Mouse (Mus musculus): ENCODE results near the gene Zbtb3.
"Not testable (repeated sequence)": the region's sequence is repeated elsewhere in the genome, so short reads cannot be mapped to it uniquely, and the experiment has no call there.

Zbtb3 gene

DNA sequence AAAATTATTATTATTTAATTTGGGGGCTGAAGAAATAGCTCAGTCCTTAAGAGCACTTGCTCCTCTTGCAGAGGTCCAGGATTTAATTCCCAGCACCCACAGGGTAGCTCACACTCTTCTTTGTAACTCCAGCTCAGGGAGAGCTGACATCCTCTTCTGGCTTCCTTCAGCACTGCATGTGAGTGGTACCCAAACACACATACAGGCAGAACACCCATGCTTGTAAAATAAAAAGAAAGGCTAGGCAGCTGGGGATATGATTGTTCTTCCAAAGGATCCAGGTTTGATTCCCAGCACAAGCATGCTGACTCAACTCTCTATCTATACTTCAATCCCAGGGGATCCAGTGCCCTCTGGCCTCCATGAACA is 3.4 kb upstream of the Zbtb3 start:
- intact Hi-C loops (cut with DNase I): no loop called here

DNA sequence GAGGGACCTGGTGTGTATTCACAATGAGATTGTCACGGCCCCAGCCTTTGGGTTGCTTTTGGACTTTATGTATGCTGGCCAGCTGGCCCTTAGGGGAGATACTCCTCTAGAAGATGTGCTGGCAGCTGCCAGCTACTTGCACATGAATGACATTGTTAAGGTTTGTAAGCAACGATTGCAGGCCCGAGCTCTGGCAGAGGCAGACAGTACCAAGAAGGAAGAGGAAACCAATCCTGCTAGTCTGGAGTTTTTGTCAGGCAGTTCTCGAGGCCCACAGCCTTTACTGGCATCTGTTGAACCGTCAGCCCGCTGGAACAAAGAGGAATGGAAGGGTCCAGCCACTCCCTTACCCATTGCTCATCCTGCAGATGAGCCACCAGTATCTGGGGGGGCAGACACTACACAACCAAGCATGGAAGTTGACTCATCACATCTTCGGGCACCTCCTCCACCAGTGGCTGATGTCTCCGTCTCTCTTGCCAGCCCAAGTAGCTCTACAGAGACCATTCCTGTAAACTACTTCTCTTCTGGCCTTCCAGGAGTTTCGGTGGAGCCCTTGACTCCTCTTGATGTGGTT is 937 bp downstream of the Zbtb3 start:
- intact Hi-C loops (cut with DNase I): no loop called here

DNA sequence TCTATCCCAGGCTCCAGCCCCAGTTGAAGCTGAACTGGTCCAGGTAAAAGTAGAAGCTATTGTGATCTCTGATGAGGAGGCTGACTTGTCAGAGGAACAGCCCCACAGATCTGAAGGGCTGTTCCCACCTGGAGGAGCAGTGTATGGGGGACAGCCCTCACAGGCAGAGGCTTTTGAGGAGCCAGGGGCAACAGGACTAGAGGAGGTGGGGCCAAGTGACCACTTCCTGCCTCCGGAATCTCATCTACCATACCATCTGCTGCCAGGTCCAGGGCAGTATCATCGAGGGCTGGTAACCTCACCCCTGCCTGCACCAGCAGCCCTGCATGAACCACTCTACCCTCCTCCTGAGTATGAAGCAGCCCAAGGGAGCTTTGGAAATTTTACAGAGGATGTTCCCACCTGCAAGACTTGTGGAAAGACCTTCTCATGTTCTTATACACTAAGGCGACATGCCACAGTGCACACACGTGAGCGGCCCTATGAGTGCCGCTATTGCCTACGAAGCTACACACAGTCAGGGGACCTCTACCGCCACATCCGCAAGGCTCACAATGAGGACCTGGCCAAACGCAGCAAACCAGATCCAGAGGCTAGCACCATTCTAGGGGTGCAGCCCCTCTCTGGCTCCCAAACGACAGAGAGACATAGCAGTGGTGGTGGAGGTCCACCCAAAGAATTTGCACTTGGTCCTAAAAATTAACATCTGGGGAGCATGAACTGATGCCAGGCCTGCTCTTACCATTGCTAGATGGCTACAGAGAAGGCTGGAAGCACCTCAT is 1.7 kb downstream of the Zbtb3 start:
- intact Hi-C loops (cut with DNase I): no loop called here

DNA sequence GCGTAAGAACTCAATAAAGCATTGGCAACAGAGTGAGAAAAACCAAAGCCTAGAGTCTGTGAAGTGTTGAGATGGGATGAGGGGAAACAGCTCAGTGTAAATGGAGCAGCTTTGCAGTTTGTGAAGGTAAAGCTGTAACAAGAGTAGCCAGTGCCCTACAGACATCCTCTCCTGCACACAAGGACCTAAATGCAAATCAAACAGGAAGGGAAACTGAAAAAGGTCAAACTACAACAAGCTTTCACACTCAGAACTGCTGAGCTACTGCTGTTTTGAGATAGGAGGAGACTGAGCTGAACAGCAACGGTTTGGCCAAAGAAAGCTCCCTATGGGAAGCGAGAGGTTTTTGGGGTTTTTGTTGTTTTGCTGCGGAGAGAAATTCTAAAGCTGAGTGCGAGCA is 4.5 kb downstream of the Zbtb3 start:
- intact Hi-C loops (cut with DNase I): no loop called here

DNA sequence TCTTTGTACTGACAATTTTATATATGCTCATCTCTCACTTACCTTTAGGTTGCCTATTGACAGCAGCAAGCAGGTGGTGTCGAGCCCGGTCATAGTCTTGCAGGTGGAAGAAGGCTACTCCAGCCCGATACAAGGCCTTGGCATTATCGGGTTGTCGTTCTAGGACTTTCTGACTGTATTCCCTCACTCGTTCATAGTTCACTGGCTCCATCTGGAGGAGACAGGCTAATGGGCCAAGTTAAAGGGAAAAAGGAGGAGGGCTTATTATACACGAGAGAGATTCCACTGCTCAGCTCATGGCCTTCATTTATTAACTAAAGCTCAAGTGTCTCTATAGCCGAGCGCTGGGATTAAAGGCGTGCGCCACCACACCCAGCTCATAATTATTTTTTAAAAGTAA is 13.5 kb downstream of the Zbtb3 start:
- intact Hi-C loops (cut with DNase I): loop anchor here (5.0 to 10.0 kb wide), 2 partner anchors 44 to 61 kb away; partner anchors contain the start of genes Nxf1, Tmem179b and Tmem223

DNA sequence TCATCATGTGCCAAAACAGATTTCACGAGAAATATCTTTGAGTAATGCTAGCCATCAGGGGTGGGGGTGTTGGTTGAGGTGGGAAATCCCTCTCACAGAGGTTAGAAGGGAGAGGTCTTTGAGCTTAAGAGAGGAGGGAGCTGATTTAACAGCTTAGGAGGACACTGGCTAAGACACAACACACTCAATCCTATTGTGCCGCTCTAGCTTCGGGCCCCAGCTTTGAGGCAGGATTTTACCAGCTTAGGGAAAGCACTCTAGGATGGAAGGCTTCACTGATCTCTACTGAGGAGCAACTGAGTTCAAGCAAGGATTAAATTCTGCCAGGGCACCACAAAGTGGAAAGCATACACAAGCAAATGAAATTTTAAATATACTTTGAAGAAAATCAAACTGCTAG is 14.6 kb downstream of the Zbtb3 start:
- intact Hi-C loops (cut with DNase I): loop anchor here (5.0 to 10.0 kb wide), 2 partner anchors 45 to 62 kb away; partner anchors contain the start of genes Nxf1, Tmem179b and Tmem223

DNA sequence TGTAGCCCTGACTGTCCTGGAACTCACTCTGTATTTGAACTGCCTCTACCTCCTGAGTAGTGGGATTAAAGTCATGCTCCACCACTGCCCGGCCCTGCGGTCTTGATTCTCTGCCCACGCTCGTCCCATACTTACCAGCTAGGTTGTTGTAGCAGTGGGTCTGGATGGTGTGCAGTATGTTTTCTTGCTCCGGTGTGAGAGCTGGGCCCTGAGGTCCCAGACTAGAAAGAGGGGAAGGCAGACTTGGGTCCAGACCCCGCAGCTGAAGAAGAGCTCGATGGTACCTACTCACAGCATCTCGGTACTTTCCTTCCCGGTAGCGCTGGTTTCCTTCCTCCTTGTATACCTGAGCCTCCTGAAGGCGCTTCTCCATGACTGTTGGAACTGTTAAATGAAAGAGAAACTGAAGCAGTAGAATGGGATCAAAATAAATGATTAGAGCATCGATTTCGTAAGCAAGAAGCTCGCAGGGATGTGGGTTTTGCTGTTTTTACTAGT is 16.0 kb downstream of the Zbtb3 start:
- intact Hi-C loops (cut with DNase I): loop anchor here (5.0 to 10.0 kb wide), 2 partner anchors 46 to 64 kb away; partner anchors contain the start of genes Nxf1, Tmem179b and Tmem223

DNA sequence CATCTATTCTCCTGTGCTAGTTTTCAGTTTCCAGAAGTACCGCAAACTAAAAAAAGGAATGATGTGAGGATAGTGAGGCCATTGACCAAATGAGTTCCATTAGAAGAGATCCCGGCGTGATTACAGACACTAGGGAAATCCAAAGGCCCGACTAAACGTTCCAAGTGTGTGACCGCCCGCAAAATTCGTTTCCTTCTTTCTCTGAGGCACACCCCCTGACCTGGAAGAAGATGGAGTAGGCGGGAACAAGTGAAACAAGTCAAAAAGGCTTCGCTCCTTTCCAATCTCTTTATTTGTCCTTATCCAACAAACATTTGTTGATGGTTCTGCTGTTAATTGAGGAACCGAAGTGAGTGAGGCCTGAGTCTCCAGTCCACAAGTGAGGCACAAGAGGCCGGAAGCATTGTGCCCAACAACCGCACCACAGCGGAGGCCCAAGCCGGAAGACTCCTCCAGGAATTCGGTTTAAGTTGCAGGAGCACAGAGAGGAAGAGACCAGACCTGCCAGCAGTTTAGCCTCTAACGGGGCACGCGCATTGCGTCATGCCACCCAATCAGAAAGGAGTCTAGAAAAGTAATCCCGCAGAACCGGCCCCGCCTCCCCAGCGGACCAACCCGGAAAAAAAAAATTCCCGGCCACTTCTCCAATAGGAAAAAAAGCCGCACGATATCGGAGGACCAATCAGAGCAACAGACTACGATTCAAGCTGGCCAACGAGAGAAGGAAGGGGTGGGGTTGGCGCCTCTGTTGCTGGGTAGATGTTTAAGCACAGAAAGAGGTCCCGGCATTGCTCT is 16.6 kb downstream of the Zbtb3 start, which contains the start of gene Ttc9c:
TSS of gene Ttc9c (minus strand) at position 533 of the 795 bp plus-strand sequence.
- intact Hi-C loops (cut with DNase I): loop anchor here (5.0 to 10.0 kb wide), 2 partner anchors 47 to 64 kb away; partner anchors contain the start of genes Nxf1, Tmem179b and Tmem223

DNA sequence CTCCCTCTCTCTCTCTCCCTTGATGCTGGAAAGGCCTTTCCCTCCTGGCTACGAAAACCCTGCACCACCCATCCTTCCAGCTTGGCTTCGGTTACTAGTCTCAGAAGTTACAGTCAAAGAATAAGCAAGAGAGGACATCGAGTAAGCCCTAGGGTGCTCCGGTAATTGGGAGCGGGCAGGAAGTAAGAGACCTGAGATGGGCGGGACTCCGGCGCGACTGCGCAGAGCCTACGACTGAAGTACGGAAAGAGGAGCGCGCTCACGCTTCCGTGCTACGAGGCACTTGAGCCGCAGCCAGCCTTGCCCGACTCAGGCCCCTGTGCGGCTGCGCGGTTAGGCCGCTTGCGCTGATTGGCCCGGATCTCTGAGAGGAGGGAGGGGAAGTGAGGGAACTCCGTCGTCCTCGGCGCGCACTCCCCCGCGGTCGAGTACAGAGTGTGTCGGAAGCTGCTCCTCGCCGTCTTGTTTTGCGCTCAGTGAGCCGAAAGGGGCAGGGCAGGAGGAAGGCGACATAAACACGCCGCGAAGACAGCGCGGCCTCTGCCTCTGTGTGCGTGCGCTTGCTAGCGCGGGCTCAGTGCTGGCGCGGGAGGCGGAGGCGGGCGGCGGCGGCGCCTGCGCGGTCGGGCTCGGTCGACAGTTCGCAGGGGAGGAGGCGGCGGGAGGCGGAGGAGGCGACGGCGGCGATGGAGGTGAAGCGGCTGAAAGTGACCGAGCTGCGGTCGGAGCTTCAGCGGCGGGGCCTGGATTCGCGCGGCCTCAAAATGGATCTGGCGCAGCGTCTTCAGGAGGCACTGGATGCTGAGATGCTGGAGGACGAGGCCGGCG is 17.5 kb downstream of the Zbtb3 start, which contains the start of gene Hnrnpul2:
TSS of gene Hnrnpul2 (plus strand) at position 415 of the 828 bp plus-strand sequence.
- intact Hi-C loops (cut with DNase I): loop anchor here (5.0 to 10.0 kb wide), 2 partner anchors 48 to 65 kb away; partner anchors contain the start of genes Nxf1, Tmem179b and Tmem223

DNA sequence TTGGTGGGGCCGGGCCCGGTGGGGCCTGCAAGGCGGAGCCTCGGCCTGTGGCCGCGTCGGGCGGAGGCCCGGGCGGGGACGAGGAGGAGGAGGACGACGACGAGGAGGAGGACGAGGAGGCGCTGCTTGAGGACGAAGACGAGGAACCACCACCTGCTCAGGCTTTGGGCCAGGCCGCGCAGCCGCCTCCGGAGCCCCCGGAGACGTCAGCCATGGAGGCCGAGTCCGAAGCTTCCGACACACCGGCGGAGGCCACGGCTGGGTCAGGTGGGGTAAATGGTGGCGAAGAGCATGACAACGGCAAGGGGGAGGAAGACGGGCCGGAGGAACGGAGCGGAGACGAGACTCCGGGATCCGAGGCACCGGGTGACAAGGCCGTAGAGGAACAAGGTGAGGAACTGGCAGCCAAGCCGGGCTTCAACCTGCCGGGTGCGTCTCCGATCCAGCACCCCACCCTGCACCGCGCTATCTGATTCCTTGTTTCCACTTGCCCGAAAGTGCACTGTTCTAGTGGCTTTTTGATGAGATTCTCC is 18.1 kb downstream of the Zbtb3 start:
- intact Hi-C loops (cut with DNase I): no loop called here

DNA sequence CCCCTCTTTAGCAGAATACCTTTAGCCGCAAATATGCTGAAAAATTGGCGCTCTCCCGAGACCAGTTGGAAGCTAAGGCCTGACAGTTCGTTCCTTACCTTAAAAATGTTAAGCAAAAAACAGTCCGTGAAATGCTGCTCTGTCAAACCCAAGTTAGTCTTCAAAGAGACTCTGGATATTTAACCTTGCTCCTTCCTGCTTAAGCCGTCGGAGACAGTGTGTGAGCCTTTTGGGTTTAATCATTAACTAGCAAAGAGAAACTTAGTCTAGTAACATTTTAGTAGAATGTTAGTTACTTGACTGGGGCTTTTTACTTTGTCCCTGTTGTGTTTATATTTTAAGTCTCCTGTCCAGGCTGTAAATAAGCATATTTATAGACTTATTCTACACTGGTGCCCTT is 18.8 kb downstream of the Zbtb3 start:
- intact Hi-C loops (cut with DNase I): no loop called here

DNA sequence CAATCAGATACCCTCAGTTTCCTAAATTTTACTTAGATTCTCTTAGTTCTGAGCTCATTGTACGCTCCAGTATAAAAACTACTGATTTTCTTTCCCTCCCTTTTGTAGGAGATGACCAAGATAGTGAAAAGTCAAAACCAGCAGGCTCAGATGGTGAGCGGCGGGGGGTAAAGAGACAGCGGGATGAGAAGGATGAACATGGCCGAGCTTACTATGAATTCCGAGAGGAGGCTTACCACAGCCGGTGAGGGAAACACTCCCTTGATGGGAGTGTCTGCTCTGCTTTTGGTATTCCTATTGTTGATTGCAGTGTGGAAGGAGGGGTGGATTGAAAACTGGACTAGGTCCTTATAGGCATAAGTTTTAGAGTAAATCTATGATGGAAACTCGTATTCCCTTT is 20.3 kb downstream of the Zbtb3 start:
- intact Hi-C loops (cut with DNase I): no loop called here

DNA sequence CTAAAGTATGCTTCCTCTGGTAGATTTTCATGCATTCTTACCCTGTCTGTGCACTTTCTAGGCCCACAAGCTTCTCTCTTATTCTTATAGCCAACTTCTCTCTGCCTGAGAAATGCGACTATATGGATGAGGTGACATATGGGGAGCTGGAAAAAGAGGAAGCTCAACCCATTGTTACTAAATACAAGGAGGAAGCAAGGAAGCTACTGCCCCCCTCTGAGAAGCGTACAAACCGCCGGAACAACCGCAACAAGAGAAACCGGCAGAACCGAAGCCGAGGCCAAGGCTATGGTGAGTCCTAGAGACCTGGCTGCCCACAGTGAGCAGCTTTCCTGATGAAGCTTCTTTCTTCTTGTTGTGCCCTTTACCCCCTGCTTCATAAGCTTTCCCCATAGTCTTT is 27.3 kb downstream of the Zbtb3 start, which contains the start of gene AC129217.1:
TSS of gene AC129217.1 (plus strand) at position 114 of the 400 bp plus-strand sequence.
- intact Hi-C loops (cut with DNase I): loop anchor here (5.0 kb wide), 1 partner anchor 123 kb away; the partner anchor contains the start of gene Tut1

DNA sequence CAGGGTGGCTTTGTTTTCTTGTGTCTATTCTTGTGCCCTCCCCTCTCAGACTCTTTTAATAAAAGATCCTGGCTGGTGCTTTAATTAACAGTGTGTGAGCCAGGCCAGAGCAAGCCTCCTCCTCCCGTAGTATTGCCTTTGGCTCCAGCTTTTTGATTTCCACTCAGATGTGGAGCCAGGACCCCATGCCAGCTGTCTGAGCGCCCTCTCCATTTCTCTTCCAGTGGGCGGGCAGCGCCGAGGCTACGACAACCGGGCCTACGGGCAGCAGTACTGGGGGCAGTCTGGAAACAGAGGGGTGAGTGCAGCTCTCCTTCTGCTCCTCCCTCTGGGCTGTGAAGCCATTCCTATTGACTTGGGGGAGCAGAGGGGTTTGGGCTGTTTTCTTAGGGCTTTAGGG is 28.3 kb downstream of the Zbtb3 start:
- intact Hi-C loops (cut with DNase I): loop anchor here (5.0 kb wide), 1 partner anchor 122 kb away; the partner anchor contains the start of gene Tut1

DNA sequence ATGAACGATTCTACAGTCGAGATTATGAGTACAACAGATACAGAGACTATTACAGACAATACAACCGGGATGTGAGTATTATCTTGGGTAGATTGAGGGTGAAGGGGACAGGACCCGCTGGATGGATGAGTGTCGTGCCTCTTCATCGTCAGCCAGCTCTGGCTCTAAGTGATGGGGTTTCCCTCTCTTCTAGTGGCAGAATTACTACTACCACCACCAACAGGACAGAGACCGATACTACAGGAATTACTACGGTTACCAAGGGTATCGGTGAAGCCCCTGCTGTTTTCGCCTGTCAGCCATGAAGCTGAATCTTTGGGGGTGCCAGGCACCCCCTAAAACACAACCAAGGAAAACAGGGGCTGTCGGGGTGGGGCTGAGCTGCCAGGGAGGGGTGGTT is 28.9 kb downstream of the Zbtb3 start:
- intact Hi-C loops (cut with DNase I): loop anchor here (5.0 kb wide), 1 partner anchor 121 kb away; the partner anchor contains the start of gene Tut1

DNA sequence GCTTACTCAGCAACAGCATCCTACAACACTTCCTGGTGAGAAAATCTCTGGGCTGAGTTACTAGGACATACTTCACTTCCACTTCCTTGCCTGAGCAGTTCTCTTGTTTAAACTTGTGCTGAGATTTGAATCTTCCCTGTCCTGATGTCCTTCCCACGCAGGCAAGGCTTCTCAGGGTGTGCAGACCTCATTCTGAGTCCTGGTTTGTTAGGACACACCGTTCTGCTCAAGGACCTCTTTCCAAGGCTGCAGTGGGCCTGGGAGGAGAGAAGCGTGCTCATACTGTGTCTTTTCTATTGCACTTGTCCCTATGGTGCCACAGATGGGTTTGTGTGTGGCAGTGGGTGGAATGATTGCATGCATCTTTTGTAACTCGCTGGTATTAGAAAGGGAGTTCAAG is 30.6 kb downstream of the Zbtb3 start:
- intact Hi-C loops (cut with DNase I): loop anchor here (5.0 kb wide), 1 partner anchor 119 kb away; the partner anchor contains the start of gene Tut1

DNA sequence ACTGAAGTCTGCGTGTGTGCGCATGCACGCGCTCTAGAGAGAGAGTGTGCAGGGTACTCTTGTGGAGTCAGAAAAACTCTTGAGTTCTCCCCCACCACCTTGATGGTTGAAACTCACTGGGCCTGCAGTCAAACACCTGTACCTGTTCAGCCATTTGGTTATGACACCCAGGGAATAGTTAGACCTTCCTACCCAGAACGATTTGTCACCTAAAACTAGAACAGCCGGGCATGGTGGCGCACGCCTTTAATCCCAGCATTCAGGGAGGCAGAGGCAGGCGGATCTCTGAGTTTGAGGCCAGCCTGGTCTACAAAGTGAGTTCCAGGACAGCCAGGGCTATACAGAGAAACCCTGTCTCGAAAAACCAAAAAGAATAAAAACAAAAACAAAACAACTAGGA is 34.0 kb downstream of the Zbtb3 start:
- intact Hi-C loops (cut with DNase I): not testable (repeated sequence)

DNA sequence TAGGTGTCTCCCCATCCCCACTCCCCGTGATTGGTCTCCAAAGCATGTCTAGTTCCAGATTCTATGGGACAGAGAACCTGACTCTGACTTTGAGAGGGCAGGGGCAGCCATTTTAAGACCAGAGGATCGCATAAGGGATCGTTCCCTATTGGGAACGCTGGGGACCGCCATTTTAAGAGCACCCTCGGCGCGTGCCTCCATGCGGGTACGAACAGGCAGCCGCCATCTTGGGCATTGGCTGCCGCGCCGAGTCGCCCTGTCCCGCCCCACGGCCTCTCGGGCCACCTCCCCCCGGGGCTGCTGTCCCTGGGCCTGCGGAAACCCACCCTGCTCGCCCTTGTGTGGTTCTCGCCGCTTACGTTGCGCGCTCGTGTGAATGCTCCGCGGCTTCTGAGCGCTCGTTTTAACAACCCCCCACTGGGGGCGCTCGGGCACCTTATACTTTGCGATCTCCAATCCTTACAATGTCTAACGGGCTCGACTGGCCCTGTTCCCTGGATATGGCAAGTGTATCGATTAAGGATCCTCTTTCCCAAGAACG is 35.0 kb downstream of the Zbtb3 start, which contains the start of gene Bscl2:
TSS of gene Bscl2 (plus strand) at position 217 of the 541 bp plus-strand sequence.
- intact Hi-C loops (cut with DNase I): no loop called here

DNA sequence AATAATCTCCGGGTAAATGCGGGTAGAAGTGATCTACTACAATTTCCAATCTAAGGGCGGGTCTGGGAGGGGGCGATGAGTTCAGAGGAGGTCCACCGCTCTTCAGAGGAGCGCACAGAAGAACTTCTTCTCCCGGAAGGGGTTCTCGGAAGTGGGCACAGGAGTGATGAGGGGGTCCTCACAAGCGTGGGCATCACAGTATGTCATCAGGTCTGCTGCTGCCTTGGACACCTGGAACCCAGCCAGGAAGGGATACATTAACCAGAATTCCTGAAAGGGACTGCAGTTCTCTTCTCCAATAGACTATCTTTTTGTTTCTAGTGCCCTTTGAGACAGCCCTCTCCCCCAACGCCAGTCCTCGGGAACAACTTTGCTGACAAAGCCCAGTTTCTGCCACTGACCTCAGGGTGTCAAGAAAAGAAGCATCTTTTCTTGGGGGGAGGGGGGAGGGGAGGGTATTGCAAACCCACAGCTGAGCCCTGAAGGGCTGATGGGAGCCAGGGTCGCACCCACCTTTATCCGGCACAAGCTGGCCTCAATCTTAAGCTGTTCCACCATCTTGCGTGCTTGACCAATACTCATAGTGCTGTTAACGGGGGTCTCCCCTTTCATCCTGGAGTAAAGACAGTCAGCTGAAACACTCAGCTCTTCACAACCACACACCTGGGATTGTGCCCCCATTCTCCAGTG is 35.8 kb downstream of the Zbtb3 start:
- intact Hi-C loops (cut with DNase I): no loop called here
